8 mouse cellular contexts compared by ENCODE assay signal in genomic region chr2:119304798-119305208, GRCm38 (mm10). TPM values are rescaled to one million over a fixed set of nuclear protein-coding genes. Genes with fewer than 3 reads are reported as not detected.
DNase-seq lines count a peak whose midpoint lies in the region; ATAC-seq and TF ChIP-seq lines count a peak whose summit lies in the region.

No protein-coding gene starts in this region.

- ATAC-seq in neural tube, embryonic 12.5 days (ENCODE audit: low FRiP score, low read depth), result peak; percentile 58
- ATAC-seq in hindbrain, embryonic 16.5 days, result peak; percentile 38; the same call in 1 of the 2 replicates
- ATAC-seq in liver, embryonic 15.5 days (ENCODE audit: insufficient read depth), result no peak; the same call in 1 of the 2 replicates
- ATAC-seq in stomach, postnatal 0 days (ENCODE audit: low FRiP score, low TSS enrichment), result peak; percentile 30; the same call in 1 of the 2 replicates

- no peak overlapping the region for H3K9ac ChIP-seq in neural tube, embryonic 12.5 days
- H3K9ac ChIP-seq in hindbrain, embryonic 16.5 days (ENCODE audit: low read depth, low read length), result no peak overlapping the region
- H3K9ac ChIP-seq in liver, embryonic 15.5 days, result no peak overlapping the region
- no peak overlapping the region for H3K9ac ChIP-seq in stomach, postnatal 0 days (ENCODE audit: low read length)

- no peak overlapping the region for H3K4me2 ChIP-seq in neural tube, embryonic 12.5 days (replicated peaks)
- no peak overlapping the region for H3K4me2 ChIP-seq in hindbrain, embryonic 16.5 days (ENCODE audit: low read length)
- no peak overlapping the region for H3K4me2 ChIP-seq in liver, embryonic 15.5 days
- no peak overlapping the region for H3K4me2 ChIP-seq in stomach, postnatal 0 days (replicated peaks; ENCODE audit: low read depth)

- no peaks in the 10 kb centered on the region for H3K9me3 ChIP-seq in neural tube, embryonic 12.5 days
- no peaks in the 10 kb centered on the region for H3K9me3 ChIP-seq in hindbrain, embryonic 16.5 days (ENCODE audit: control insufficient read depth, low read length)
- no peaks in the 10 kb centered on the region for H3K9me3 ChIP-seq in liver, embryonic 15.5 days (replicated peaks)
- H3K9me3 ChIP-seq in stomach, postnatal 0 days (ENCODE audit: control insufficient read depth, low read length), result no peaks in the 10 kb centered on the region

- no peaks in the 10 kb centered on the region for H3K36me3 ChIP-seq in neural tube, embryonic 12.5 days
- H3K36me3 ChIP-seq in hindbrain, embryonic 16.5 days (ENCODE audit: control insufficient read depth, insufficient read depth, low read length), result no peaks in the 10 kb centered on the region
- H3K36me3 ChIP-seq in liver, embryonic 15.5 days (replicated peaks), result no peaks in the 10 kb centered on the region
- H3K36me3 ChIP-seq in stomach, postnatal 0 days (ENCODE audit: control insufficient read depth, insufficient read depth, low read length), result no peaks in the 10 kb centered on the region

- no peaks in the 10 kb centered on the region for H3K27me3 ChIP-seq in neural tube, embryonic 12.5 days (replicated peaks)
- no peaks in the 10 kb centered on the region for H3K27me3 ChIP-seq in hindbrain, embryonic 16.5 days (replicated peaks; ENCODE audit: control insufficient read depth, insufficient read depth, low read length)
- no peaks in the 10 kb centered on the region; the same call in 1 of the 2 replicates for H3K27me3 ChIP-seq in liver, embryonic 15.5 days
- no peaks in the 10 kb centered on the region for H3K27me3 ChIP-seq in stomach, postnatal 0 days (ENCODE audit: control insufficient read depth, insufficient read depth, low read length)

- peaks cover 27% of the 10 kb centered on the region for H3K4me1 ChIP-seq in neural tube, embryonic 12.5 days
- H3K4me1 ChIP-seq in hindbrain, embryonic 16.5 days (ENCODE audit: control insufficient read depth, insufficient read depth, low read depth, low read length), result peaks cover 13% of the 10 kb centered on the region
- peaks cover 63% of the 10 kb centered on the region for H3K4me1 ChIP-seq in liver, embryonic 15.5 days (replicated peaks)
- H3K4me1 ChIP-seq in stomach, postnatal 0 days (replicated peaks; ENCODE audit: control insufficient read depth, insufficient read depth), result peaks cover 10% of the 10 kb centered on the region

- no peak for TF ChIP-seq CTCF in stomach, postnatal 0 days (IDR thresholded peaks at IDR 0.05; ENCODE audit: low read depth)

- DNase-seq in neural tube, embryonic 10.5 days (ENCODE audit: extremely low spot score, low spot score), result no peak
- DNase-seq in stomach, postnatal 0 days (ENCODE audit: low spot score), result peak; percentile 32
- no peak for DNase-seq in right cerebral cortex, adult 18-20 months
- no peak for DNase-seq in cerebellum, adult 11 months
- no peak for DNase-seq in right cerebral cortex, postnatal 14 days

- no peak for TF ChIP-seq EP300 in stomach, postnatal 0 days (optimal IDR thresholded peaks at IDR 0.05)

- no peak overlapping the region for H3K4me3 ChIP-seq in neural tube, embryonic 12.5 days
- H3K4me3 ChIP-seq in hindbrain, embryonic 16.5 days (ENCODE audit: low read length), result no peak overlapping the region
- no peak overlapping the region for H3K4me3 ChIP-seq in liver, embryonic 15.5 days (replicated peaks)
- no peak overlapping the region for H3K4me3 ChIP-seq in stomach, postnatal 0 days (ENCODE audit: low read depth, low read length)

- no peak overlapping the region for H3K27ac ChIP-seq in neural tube, embryonic 12.5 days
- no peak overlapping the region for H3K27ac ChIP-seq in hindbrain, embryonic 16.5 days (ENCODE audit: low read depth, low read length)
- peak overlapping the region; percentile 56 for H3K27ac ChIP-seq in liver, embryonic 15.5 days (replicated peaks)
- H3K27ac ChIP-seq in stomach, postnatal 0 days (replicated peaks), result peak overlapping the region; percentile 40; the same call in 1 of the 2 replicates

- 18% methylated on average over 3 of the region's 3 CpGs for WGBS in neural tube, embryonic 12.5 days
- 9% methylated on average over 3 of the region's 3 CpGs for WGBS in hindbrain, embryonic 16.5 days
- WGBS in liver, embryonic 15.5 days (ENCODE audit: insufficient replicate concordance), result 31% methylated on average over 3 of the region's 3 CpGs
- WGBS in stomach, postnatal 0 days, result 25% methylated on average over 3 of the region's 3 CpGs

RNA-seq across cellular contexts. Expression of gene Vps18, which starts 16.3 kb away (rescaled TPM):
- polyA plus RNA-seq in neural tube, embryonic 12.5 days (2016; fragmentation: Nextera tagmentation; extraction: Ambion mirVana), result 26.6 TPM in 2 replicates
- polyA plus RNA-seq in hindbrain, embryonic 16.5 days (2015; fragmentation: Nextera tagmentation; extraction: Ambion mirVana), result 28.2 and 30.4 TPM in 2 replicates
- 6.3 and 6.4 TPM in 2 replicates for polyA plus RNA-seq in liver, embryonic 15.5 days (2015; fragmentation: Nextera tagmentation; extraction: Ambion mirVana)
- 7.7 and 8.0 TPM in 2 replicates for polyA plus RNA-seq in stomach, postnatal 0 days (2015; fragmentation: Nextera tagmentation; extraction: Ambion mirVana)

RNA-seq across cellular contexts. Expression of gene Dll4, which starts 20.8 kb away (rescaled TPM):
- polyA plus RNA-seq in neural tube, embryonic 12.5 days (2016; fragmentation: Nextera tagmentation; extraction: Ambion mirVana), result 5.0 and 6.0 TPM in 2 replicates
- polyA plus RNA-seq in hindbrain, embryonic 16.5 days (2015; fragmentation: Nextera tagmentation; extraction: Ambion mirVana), result 5.3 and 6.0 TPM in 2 replicates
- polyA plus RNA-seq in liver, embryonic 15.5 days (2015; fragmentation: Nextera tagmentation; extraction: Ambion mirVana), result 1.9 and 2.1 TPM in 2 replicates
- polyA plus RNA-seq in stomach, postnatal 0 days (2015; fragmentation: Nextera tagmentation; extraction: Ambion mirVana), result 3.7 TPM in 2 replicates

RNA-seq across cellular contexts. Expression of gene Rhov, which starts 33.7 kb away (rescaled TPM):
- polyA plus RNA-seq in neural tube, embryonic 12.5 days (2016; fragmentation: Nextera tagmentation; extraction: Ambion mirVana), result 8.4 and 9.3 TPM in 2 replicates
- 48.2 and 56.9 TPM in 2 replicates for polyA plus RNA-seq in hindbrain, embryonic 16.5 days (2015; fragmentation: Nextera tagmentation; extraction: Ambion mirVana)
- polyA plus RNA-seq in liver, embryonic 15.5 days (2015; fragmentation: Nextera tagmentation; extraction: Ambion mirVana), result 0.08 and 0.26 TPM in 2 replicates
- polyA plus RNA-seq in stomach, postnatal 0 days (2015; fragmentation: Nextera tagmentation; extraction: Ambion mirVana), result 17.0 and 19.4 TPM in 2 replicates

RNA-seq across cellular contexts. Expression of gene Chac1, which starts 46.2 kb away (rescaled TPM):
- 2.4 and 2.7 TPM in 2 replicates for polyA plus RNA-seq in neural tube, embryonic 12.5 days (2016; fragmentation: Nextera tagmentation; extraction: Ambion mirVana)
- polyA plus RNA-seq in hindbrain, embryonic 16.5 days (2015; fragmentation: Nextera tagmentation; extraction: Ambion mirVana), result 12.3 and 14.9 TPM in 2 replicates
- 2.9 and 3.4 TPM in 2 replicates for polyA plus RNA-seq in liver, embryonic 15.5 days (2015; fragmentation: Nextera tagmentation; extraction: Ambion mirVana)
- polyA plus RNA-seq in stomach, postnatal 0 days (2015; fragmentation: Nextera tagmentation; extraction: Ambion mirVana), result 2.0 and 2.6 TPM in 2 replicates

Comparison
In these comparisons a context has a peak if more than half of its experiments do, and no peak if none do; other contexts are left out.
1. H3K27ac ChIP-seq: peak in liver, embryonic 15.5 days (single experiment) and stomach, postnatal 0 days (single experiment); none in neural tube, embryonic 12.5 days (single experiment) and hindbrain, embryonic 16.5 days (single experiment).